ENCODE assay signal across 8 mouse cellular contexts in genomic region chr5:147748081-147748581, GRCm38 (mm10). TPM values are rescaled to one million over a fixed set of nuclear protein-coding genes. Genes with fewer than 3 reads are reported as not detected.
DNase-seq lines count a peak whose midpoint lies in the region; ATAC-seq and TF ChIP-seq lines count a peak whose summit lies in the region.

No protein-coding gene starts in this region.

- ATAC-seq in granulocyte monocyte progenitor cell, adult 5-6 weeks (replicated peaks; ENCODE audit: poor library complexity, severe bottlenecking), result peak; percentile 89
- no peak for ATAC-seq in intestine, embryonic 15.5 days
- ATAC-seq in midbrain, postnatal 0 days (ENCODE audit: low FRiP score), result no peak
- no peak for ATAC-seq in frontal cortex, adult (ENCODE audit: low TSS enrichment)

- H3K4me1 ChIP-seq in intestine, embryonic 15.5 days (replicated peaks), result peaks cover 12% of the 10 kb centered on the region; the same call in 1 of the 2 replicates
- H3K4me1 ChIP-seq in liver, adult 2 months (ENCODE audit: control insufficient read depth, insufficient read depth, low read length), result peaks cover 2% of the 10 kb centered on the region; the same call in 1 of the 2 replicates
- peaks cover 4% of the 10 kb centered on the region for H3K4me1 ChIP-seq in midbrain, postnatal 0 days (ENCODE audit: insufficient read depth, low read length)

- no peaks in the 10 kb centered on the region for H3K79me2 ChIP-seq in liver, adult 2 months (ENCODE audit: control insufficient read depth, insufficient read depth, low read length)

- intact Hi-C loops in left cerebral cortex, postnatal 10 days (cut with DNase I), result no loop called here

- 12% methylated on average over 15 of the region's 15 CpGs for WGBS in intestine, embryonic 15.5 days
- WGBS in liver, adult 2 months, result 1% methylated on average over 15 of the region's 15 CpGs
- 6% methylated on average over 15 of the region's 15 CpGs for WGBS in midbrain, postnatal 0 days

- no peak for TF ChIP-seq POLR2A in liver, adult 2 months (IDR thresholded peaks at IDR 0.05; ENCODE audit: extremely low read depth, insufficient read depth, low read length)

- H3K4me3 ChIP-seq in intestine, embryonic 15.5 days (replicated peaks), result no peak overlapping the region
- 0 out of 2 replicates have a peak overlapping the region, but pooled peaks have one; percentile 20 for H3K4me3 ChIP-seq in liver, adult 2 months (ENCODE audit: insufficient read depth, low read depth, low read length)
- no peak overlapping the region for H3K4me3 ChIP-seq in midbrain, postnatal 0 days (ENCODE audit: low read depth, low read length)

- no peak overlapping the region for H3K27ac ChIP-seq in intestine, embryonic 15.5 days
- H3K27ac ChIP-seq in liver, adult 2 months (replicated peaks; ENCODE audit: insufficient read depth, low read depth, low read length), result no peak overlapping the region
- H3K27ac ChIP-seq in midbrain, postnatal 0 days (ENCODE audit: low read depth, low read length), result no peak overlapping the region

- peaks cover 12% of the 10 kb centered on the region for H3K27me3 ChIP-seq in intestine, embryonic 15.5 days (replicated peaks)
- H3K27me3 ChIP-seq in liver, adult 2 months (ENCODE audit: control insufficient read depth, insufficient read depth, low read length), result 0 out of 2 replicates have a peak, but pooled peaks cover 3% of the 10 kb centered on the region
- peaks cover 20% of the 10 kb centered on the region for H3K27me3 ChIP-seq in midbrain, postnatal 0 days (ENCODE audit: insufficient read depth, low read length)

- no peak for TF ChIP-seq CTCF in liver, adult 2 months (IDR thresholded peaks at IDR 0.05; ENCODE audit: low read depth, low read length)
- no peak for TF ChIP-seq CTCF in midbrain, postnatal 0 days (IDR thresholded peaks at IDR 0.05)

- peak overlapping the region; percentile 31 for H3K4me2 ChIP-seq in intestine, embryonic 15.5 days (replicated peaks)
- H3K4me2 ChIP-seq in midbrain, postnatal 0 days (ENCODE audit: low read depth, low read length, poor library complexity, severe bottlenecking), result peak overlapping the region; percentile 31

- no peaks in the 10 kb centered on the region for H3K9me3 ChIP-seq in intestine, embryonic 15.5 days
- no peaks in the 10 kb centered on the region for H3K9me3 ChIP-seq in midbrain, postnatal 0 days (ENCODE audit: low read length)

- H3K9ac ChIP-seq in intestine, embryonic 15.5 days, result no peak overlapping the region
- H3K9ac ChIP-seq in liver, adult 2 months (ENCODE audit: low read depth, low read length), result no peak overlapping the region
- no peak overlapping the region for H3K9ac ChIP-seq in midbrain, postnatal 0 days (replicated peaks; ENCODE audit: low read length, poor library complexity, severe bottlenecking)

- no peaks in the 10 kb centered on the region for H3K36me3 ChIP-seq in intestine, embryonic 15.5 days
- H3K36me3 ChIP-seq in liver, adult 2 months (ENCODE audit: control insufficient read depth, insufficient read depth, low read length), result no peaks in the 10 kb centered on the region
- no peaks in the 10 kb centered on the region for H3K36me3 ChIP-seq in midbrain, postnatal 0 days (ENCODE audit: insufficient read depth, low read length)

- DNase-seq in left cerebral cortex, postnatal 10 days (ENCODE audit: extremely low spot score in 1 of 2, low spot score in 2 of 2), result peak; percentile 19 to 77
- no peak for DNase-seq in left cerebral cortex, adult 8-10 months (ENCODE audit: low spot score in 2 of 2)
- DNase-seq in embryo, embryonic 10 days (ENCODE audit: low spot score), result peak; percentile 61
- DNase-seq in liver, adult 2 months (ENCODE audit: extremely low read depth, low read depth, low spot score), result peak; percentile 91
- DNase-seq in midbrain, postnatal 0 days (ENCODE audit: low spot score), result peak; percentile 29

RNA-seq across cellular contexts. Expression of gene Flt1, which starts 22.3 kb away (rescaled TPM):
- 10 to 100 TPM; 23.5 to 24.7 TPM for total RNA-seq in left cerebral cortex, postnatal 10 days (2021)
- 10 to 100 TPM; 32.9 to 40.4 (median 35.7) TPM for total RNA-seq in left cerebral cortex, adult 8-10 months (2022)
- 0.75 and 3.4 TPM in 2 replicates for total RNA-seq in granulocyte monocyte progenitor cell, adult 5-6 weeks (2014; fragmentation: Nextera tagmentation)
- 3.7 TPM in 2 replicates for total RNA-seq in granulocyte monocyte progenitor cell, adult 5-6 weeks (2017)
- polyA plus RNA-seq in intestine, embryonic 15.5 days (2015; fragmentation: Nextera tagmentation; extraction: Ambion mirVana), result 12.6 and 12.8 TPM in 2 replicates
- total RNA-seq in liver, adult 2 months (2014; rRNA removed), result 4.8 and 6.2 TPM in 2 replicates
- 1.2 and 1.3 TPM in 2 replicates for polyA plus RNA-seq in liver, adult 2 months (2012; rRNA removed)
- total RNA-seq in midbrain, postnatal 0 days (2014; rRNA removed), result 15.2 and 16.8 TPM in 2 replicates
- 9.0 and 9.7 TPM in 2 replicates for polyA plus RNA-seq in midbrain, postnatal 0 days (2015; fragmentation: Nextera tagmentation; extraction: Ambion mirVana)

Comparison
In these comparisons a context has a peak if more than half of its experiments do, and no peak if none do; other contexts are left out.
1. DNase-seq: peak in left cerebral cortex, postnatal 10 days (2 of 2), embryo, embryonic 10 days (single experiment), liver, adult 2 months (single experiment) and midbrain, postnatal 0 days (single experiment); none in left cerebral cortex, adult 8-10 months (0 of 2).